Mouse (Mus musculus) limb, embryonic 12.5 days (tissue): Measurements from ENCODE around the gene Gm10718. TPM values are rescaled to one million over a fixed set of nuclear protein-coding genes. Genes with fewer than 3 reads are reported as not detected.
"Not testable (repeated sequence)": the region's sequence is repeated elsewhere in the genome, so short reads cannot be mapped to it uniquely, and the experiment has no call there.

Source experiments
- ATAC-seq: fragments of 200-750 bp; cut with Nextera tagmentation; 2 replicates; pipeline ENCODE4 v1.8.0; 2017; ENCODE audit warnings: low read depth, moderate TSS enrichment; ENCODE audit not compliant: insufficient number of reproducible peaks, insufficient read depth, low FRiP score, low TSS enrichment
- H3K27ac ChIP-seq: fragments of 300-500 bp; sonication (generic); 2 replicates; pipeline ENCODE4 v1.5.1; 2016; ENCODE audit warnings: mild to moderate bottlenecking, moderate library complexity
- H3K27me3 ChIP-seq: fragments of 300-500 bp; sonication (generic); 2 replicates; pipeline ENCODE4 v1.6.1; 2016; ENCODE audit warnings: mild to moderate bottlenecking, moderate library complexity
- H3K36me3 ChIP-seq: fragments of 300-500 bp; sonication (generic); 2 replicates; pipeline ENCODE4 v1.6.1; 2016; ENCODE audit warnings: mild to moderate bottlenecking, moderate library complexity
- H3K4me1 ChIP-seq: fragments of 300-500 bp; sonication (generic); replicated peaks from 2 replicates; pipeline ENCODE4 v1.6.1; 2016
- H3K4me2 ChIP-seq: fragments of 300-500 bp; sonication (generic); 2 replicates; pipeline ENCODE4 v1.6.1; 2016; ENCODE audit warnings: mild to moderate bottlenecking, moderate library complexity
- H3K4me3 ChIP-seq: fragments of 300-500 bp; sonication (generic); replicated peaks from 2 replicates; pipeline ENCODE4 v1.5.1; 2016; ENCODE audit warnings: mild to moderate bottlenecking
- H3K9ac ChIP-seq: fragments of 300-500 bp; sonication (generic); replicated peaks from 2 replicates; pipeline ENCODE4 v1.6.1; 2016; ENCODE audit warnings: mild to moderate bottlenecking, moderate library complexity
- H3K9me3 ChIP-seq: fragments of 300-500 bp; sonication (generic); 2 replicates; pipeline ENCODE4 v1.6.1; 2016; ENCODE audit warnings: mild to moderate bottlenecking, moderate library complexity
- WGBS: fragments of 180-500 bp; shearing (Covaris S2); methylation state at CpG from one replicate; pipeline ENCODE4 v1.1.7; 2016; 5-methylcytosine and 5-hydroxymethylcytosine counted together
- polyA plus RNA-seq: library from polyadenylated mRNA; unstranded; fragments of >200 nt; fragmentation: Nextera tagmentation; extraction: Ambion mirVana; gene quantifications from 2 replicates; pipeline ENCODE4 v1.2.1, GENCODE M21; 2016

The Gm10718 gene
- not detected in 2 replicates for polyA plus RNA-seq

GRCm38 (mm10) chr9:3023312-3023984 is at the start of gene Gm10718:
Gene Gm10718 (plus strand): TSS chr9:3023547.
- 74% methylated on average over 12 of the region's 13 CpGs for WGBS
- not testable (repeated sequence) for H3K4me1 ChIP-seq, ATAC-seq

GRCm38 (mm10) chr9:3000445-3000972 is 22.8 kb upstream of the Gm10718 start, which contains the start of gene Gm10722:
Gene Gm10722 (plus strand): TSS chr9:3000922.
- not testable (repeated sequence) for H3K27ac ChIP-seq, H3K4me3 ChIP-seq, H3K27me3 ChIP-seq, H3K36me3 ChIP-seq, H3K9me3 ChIP-seq, H3K4me2 ChIP-seq, H3K9ac ChIP-seq, H3K4me1 ChIP-seq, ATAC-seq
- WGBS: 73% methylated on average over 12 of the region's 12 CpGs

More at GRCm38 (mm10) chr9:3023312-3023984, at the start of gene Gm10718:
- not testable (repeated sequence) for H3K36me3 ChIP-seq, H3K27ac ChIP-seq, H3K9ac ChIP-seq, H3K9me3 ChIP-seq, H3K4me2 ChIP-seq, H3K27me3 ChIP-seq, H3K4me3 ChIP-seq

GRCm38 (mm10) chr9:3001006-3001405 is 22.3 kb upstream of the Gm10718 start:
- H3K9ac ChIP-seq, H3K4me2 ChIP-seq, H3K36me3 ChIP-seq, H3K9me3 ChIP-seq, H3K27ac ChIP-seq, H3K4me3 ChIP-seq, ATAC-seq, H3K4me1 ChIP-seq, H3K27me3 ChIP-seq: not testable (repeated sequence)
- WGBS: 65% methylated on average over 8 of the region's 8 CpGs

- H3K9ac ChIP-seq: not testable (repeated sequence)
Measured at GRCm38 (mm10) chr9:3001948-3002659, 21.2 kb upstream of the Gm10718 start.

GRCm38 (mm10) chr9:3002794-3003396 is 20.5 kb upstream of the Gm10718 start, which contains the start of gene Gm11168:
Gene Gm11168 (plus strand): TSS chr9:3003346.
- 73% methylated on average over 6 of the region's 14 CpGs for WGBS
- ATAC-seq, H3K36me3 ChIP-seq: not testable (repeated sequence)

More at GRCm38 (mm10) chr9:3001948-3002659, 21.2 kb upstream of the Gm10718 start:
- ATAC-seq: peak; percentile 93
- H3K9me3 ChIP-seq, H3K27ac ChIP-seq, H3K27me3 ChIP-seq, H3K4me1 ChIP-seq, H3K36me3 ChIP-seq, H3K4me2 ChIP-seq, H3K4me3 ChIP-seq: not testable (repeated sequence)
- 70% methylated on average over 9 of the region's 11 CpGs for WGBS

GRCm38 (mm10) chr9:3006179-3006578 is 17.2 kb upstream of the Gm10718 start:
- not testable (repeated sequence) for H3K4me2 ChIP-seq, H3K4me1 ChIP-seq, H3K27me3 ChIP-seq, H3K27ac ChIP-seq, H3K36me3 ChIP-seq, ATAC-seq, H3K9ac ChIP-seq, H3K9me3 ChIP-seq, H3K4me3 ChIP-seq
- 81% methylated on average over 1 of the region's 5 CpGs for WGBS

More at GRCm38 (mm10) chr9:3002794-3003396, 20.5 kb upstream of the Gm10718 start, which contains the start of gene Gm11168:
- H3K4me2 ChIP-seq, H3K9ac ChIP-seq, H3K4me1 ChIP-seq, H3K4me3 ChIP-seq, H3K27me3 ChIP-seq, H3K27ac ChIP-seq, H3K9me3 ChIP-seq: not testable (repeated sequence)

- H3K4me1 ChIP-seq, H3K4me3 ChIP-seq, H3K4me2 ChIP-seq, H3K9me3 ChIP-seq, H3K36me3 ChIP-seq, H3K27me3 ChIP-seq, H3K27ac ChIP-seq, H3K9ac ChIP-seq: not testable (repeated sequence)
- ATAC-seq: peak; percentile 71; the same call in 1 of the 2 replicates
- 71% methylated on average over 8 of the region's 8 CpGs for WGBS
Measured at GRCm38 (mm10) chr9:3006636-3007035, 16.7 kb upstream of the Gm10718 start.

- not testable (repeated sequence) for H3K27me3 ChIP-seq, ATAC-seq, H3K36me3 ChIP-seq, H3K4me2 ChIP-seq, H3K27ac ChIP-seq, H3K4me1 ChIP-seq, H3K9ac ChIP-seq, H3K4me3 ChIP-seq, H3K9me3 ChIP-seq
- WGBS: 81% methylated on average over 8 of the region's 9 CpGs
Measured at GRCm38 (mm10) chr9:3007272-3007671, 16.1 kb upstream of the Gm10718 start.

- not testable (repeated sequence) for H3K4me1 ChIP-seq, H3K4me3 ChIP-seq, H3K9me3 ChIP-seq, H3K4me2 ChIP-seq, H3K27me3 ChIP-seq, H3K9ac ChIP-seq, H3K36me3 ChIP-seq, H3K27ac ChIP-seq
- WGBS: no CpG with 5 or more reads among the region's 5 CpGs
- ATAC-seq: 0 out of 2 replicates have a peak, but pooled peaks have one; percentile 54
Measured at GRCm38 (mm10) chr9:3009331-3009730, 14.0 kb upstream of the Gm10718 start.

- not testable (repeated sequence) for H3K27ac ChIP-seq, H3K4me3 ChIP-seq, H3K4me2 ChIP-seq, H3K9ac ChIP-seq, H3K9me3 ChIP-seq, H3K27me3 ChIP-seq, H3K4me1 ChIP-seq, H3K36me3 ChIP-seq, ATAC-seq
- 83% methylated on average over 3 of the region's 7 CpGs for WGBS
Measured at GRCm38 (mm10) chr9:3012054-3012621, 11.2 kb upstream of the Gm10718 start.

- H3K36me3 ChIP-seq, H3K9me3 ChIP-seq, H3K4me3 ChIP-seq, H3K27me3 ChIP-seq, H3K27ac ChIP-seq, H3K4me1 ChIP-seq, H3K4me2 ChIP-seq, H3K9ac ChIP-seq: not testable (repeated sequence)
- ATAC-seq: peak; percentile 64; the same call in 1 of the 2 replicates
- WGBS: no CpG with 5 or more reads among the region's 11 CpGs
Measured at GRCm38 (mm10) chr9:3012733-3013279, 10.5 kb upstream of the Gm10718 start, which contains the start of gene Gm10721. Gene Gm10721 (plus strand): TSS chr9:3013140.
